Mouse (Mus musculus) heart, postnatal 10 days (tissue): Measurements from ENCODE around the gene Vmp1. TPM values are rescaled to one million over a fixed set of nuclear protein-coding genes. Genes with fewer than 3 reads are reported as not detected.

Source experiments
- DNase-seq, 2 experiments: peaks; one replicate each; pipeline ENCODE4 v3.0.0; 2021
- intact Hi-C: fragments of 180-260 bp; cut with DNase I; formaldehyde crosslinking; loops from one replicate; pipeline ENCODE4 v1.15.1; 2025
- total RNA-seq, 2 experiments: library from RNA; stranded (reverse); gene quantifications; 2 replicates each; pipeline ENCODE4 v1.2.3; 2021

Vmp1 gene
- total RNA-seq, 2 experiments from 2014 or later, result 49.8 to 53.1 TPM

DNA sequence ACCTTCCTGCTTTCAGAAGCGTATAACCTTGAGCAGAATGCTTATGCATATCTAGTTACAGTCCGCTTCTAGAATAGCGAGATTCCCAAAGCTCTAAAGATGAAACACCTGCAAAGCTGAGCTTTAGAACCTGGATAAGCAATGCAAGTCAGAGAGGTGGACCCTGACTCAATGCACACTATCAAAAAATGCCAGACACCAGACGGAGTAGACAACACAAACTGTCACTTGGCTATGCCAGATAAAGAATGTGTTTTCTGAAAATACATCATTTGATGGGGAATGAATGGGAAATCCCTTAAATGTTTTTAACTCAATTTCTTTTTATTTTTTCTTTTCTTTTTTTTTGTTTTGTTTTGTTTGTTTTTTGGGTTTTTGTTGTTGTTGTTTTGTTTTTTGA lies 8.1 kb downstream of the Vmp1 start:
- DNase-seq, result no peak
- intact Hi-C loops, result no loop called here

DNA sequence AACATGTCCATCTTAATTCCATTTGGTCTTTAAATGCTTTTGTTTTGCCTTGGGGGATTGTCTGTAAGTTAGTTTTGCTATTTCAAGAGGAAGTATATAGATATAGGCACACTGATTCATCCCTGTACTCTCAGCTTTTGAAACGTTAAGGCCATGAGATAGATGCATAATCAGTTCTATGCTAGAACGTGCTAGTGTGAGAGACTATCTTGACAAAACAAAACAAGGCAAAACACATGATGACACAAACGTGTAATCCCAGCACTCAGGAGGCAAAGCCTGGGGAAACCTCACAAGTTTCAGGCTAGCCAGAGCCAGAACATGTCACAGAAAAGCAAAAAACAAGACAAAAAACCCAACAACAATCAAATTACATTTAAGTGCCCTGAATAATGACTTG lies 10.9 kb downstream of the Vmp1 start:
- intact Hi-C loops, result no loop called here
- DNase-seq, result no peak

DNA sequence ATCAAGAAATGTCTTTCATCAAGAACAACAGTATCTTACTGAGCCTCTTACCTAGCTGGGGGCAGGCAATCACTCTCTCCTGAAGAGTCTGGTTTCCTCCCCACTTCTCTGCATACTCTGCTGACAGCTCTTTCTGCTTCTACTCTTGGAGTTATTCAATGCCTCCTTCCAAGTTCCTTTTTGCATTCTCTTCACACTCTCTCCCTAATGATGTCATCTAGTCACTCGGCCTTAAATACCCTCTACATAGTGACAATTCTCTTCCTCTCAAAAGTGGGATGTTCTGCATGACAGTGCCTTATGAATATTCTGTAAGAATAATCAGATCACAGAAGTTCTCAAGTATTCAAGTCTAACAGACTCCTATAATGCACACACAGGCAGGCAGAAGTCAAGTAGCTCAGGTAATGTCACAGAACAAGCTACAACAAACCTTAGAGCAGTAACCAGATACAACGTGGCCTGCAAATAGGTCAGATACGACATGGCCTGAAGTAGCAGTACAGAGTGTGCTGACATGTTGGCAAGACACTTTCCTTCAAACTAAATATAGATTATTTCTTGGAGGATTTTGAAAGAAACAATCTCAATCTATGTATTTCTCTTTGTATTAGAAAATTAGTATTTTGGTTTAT lies 12.5 kb downstream of the Vmp1 start:
- peak; percentile 25 to 28 for DNase-seq
- intact Hi-C loops, result no loop called here

DNA sequence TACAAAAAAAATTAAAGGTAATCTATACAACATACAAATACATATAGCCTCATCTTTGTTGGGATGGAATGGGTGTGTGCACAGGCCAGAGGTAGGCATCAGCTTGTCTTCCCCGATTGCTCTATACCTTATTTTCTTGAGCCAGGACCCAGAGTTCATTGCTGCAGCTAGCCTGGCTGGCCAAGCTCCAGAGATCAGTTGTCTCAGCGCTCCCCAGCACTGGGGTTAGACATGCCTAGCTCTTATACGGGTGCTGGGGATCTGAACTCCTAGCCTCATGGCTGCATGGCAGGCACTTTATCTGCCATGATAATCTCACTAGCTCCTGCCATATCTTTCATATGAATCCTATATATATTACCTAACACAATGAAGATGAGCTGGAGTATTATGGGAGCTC lies 15.5 kb downstream of the Vmp1 start:
- no peak for DNase-seq
- intact Hi-C loops, result no loop called here

DNA sequence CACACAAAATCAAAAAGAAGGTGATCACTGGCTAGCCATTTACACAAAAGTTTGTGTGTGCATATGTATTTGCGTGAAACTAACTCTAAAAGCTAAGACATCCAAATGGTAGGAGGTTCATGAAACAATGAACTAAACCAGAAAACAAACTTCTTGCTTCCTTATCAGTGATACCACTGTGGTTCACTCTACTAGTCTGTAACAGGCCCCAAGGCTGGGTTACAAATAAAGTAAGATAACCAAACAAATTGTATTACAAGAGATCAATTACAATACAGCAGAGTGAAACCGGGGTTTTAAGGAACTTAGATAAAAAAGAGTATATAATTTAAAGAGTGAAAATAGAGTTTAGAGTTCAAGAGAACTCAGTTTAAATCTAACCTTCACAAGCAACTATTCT lies 16.1 kb downstream of the Vmp1 start:
- intact Hi-C loops, result no loop called here

DNA sequence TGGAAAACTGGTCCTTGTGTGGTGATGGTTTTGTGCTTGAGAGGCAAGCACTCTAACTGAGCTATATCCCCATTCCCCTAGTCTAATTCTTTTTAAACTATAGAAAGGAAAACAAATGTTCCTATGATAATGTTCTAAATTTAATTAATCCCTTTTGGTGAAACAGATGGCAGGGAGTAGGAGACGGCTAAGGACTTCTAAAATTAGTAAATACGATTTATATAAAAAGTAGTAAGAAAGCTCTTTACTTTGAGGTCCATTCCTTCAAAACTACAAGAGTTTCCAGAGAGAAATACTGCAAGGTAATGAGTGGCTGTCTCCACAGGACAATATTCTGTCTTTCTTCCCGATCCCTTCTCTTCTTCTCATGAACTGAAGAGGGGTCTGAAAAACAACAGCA lies 19.2 kb downstream of the Vmp1 start:
- no peak for DNase-seq
- intact Hi-C loops, result no loop called here

More for the DNA sequence above, 16.1 kb downstream of the Vmp1 start:
- DNase-seq, result no peak

DNA sequence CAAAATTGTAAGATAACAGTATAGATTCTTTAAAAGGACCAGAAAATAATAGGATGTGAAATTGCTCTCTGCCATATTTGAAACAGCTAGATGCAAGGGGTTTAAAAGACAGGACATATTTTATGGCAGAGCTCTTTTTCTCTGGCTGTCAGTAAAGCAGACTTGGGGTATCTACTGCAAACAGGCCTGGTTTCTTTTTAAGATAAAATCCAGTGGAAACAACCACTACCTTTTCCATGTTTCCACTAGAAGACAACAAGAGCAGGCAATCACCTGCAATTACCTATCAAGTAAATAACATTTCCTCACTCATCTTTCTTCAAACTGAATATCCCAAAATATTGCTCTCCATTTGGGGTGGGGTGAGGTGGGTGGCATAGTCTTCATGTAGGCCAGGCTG lies 19.7 kb downstream of the Vmp1 start:
- intact Hi-C loops, result no loop called here
- no peak for DNase-seq

DNA sequence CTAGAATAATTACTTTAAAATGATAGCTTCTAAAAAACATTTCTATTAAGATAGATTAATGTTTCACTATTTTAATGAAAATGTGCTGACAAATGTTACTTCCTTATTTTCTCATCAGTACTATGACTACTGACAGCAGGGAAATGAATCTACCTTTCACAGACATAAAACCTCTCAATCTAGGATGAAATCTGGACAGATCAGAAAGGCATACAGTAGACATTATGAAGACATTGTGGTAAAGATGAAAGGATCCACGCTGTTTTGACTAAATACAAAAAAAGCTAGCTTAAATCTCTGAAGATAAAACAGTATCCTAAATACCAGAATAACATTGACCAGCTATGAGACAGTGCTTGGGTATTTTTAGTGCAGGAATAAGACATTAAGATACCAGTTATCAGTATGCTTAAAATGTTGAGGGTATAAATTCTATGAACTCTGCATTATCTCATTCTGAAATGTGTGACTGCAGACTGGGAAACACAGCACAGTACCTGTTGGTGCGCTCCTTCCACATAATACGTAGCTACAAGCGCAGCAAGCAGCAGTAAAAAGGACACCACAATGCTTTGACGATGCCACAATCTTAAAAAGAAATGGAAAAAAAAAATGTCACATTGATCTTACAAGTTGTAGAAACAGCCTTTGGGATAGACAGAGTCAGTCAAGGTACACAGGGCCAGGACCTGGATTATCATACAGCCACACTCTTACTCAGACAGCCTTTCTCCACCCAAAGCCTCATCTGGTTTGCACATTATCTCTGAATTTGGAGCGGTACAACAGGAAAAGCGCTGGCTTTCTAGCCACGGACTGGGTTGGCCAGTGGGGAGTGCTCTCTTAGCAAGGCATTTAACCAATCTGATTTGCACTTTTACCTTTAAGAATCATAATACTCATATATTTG lies 20.4 kb downstream of the Vmp1 start:
- intact Hi-C loops, result no loop called here
- no peak for DNase-seq

DNA sequence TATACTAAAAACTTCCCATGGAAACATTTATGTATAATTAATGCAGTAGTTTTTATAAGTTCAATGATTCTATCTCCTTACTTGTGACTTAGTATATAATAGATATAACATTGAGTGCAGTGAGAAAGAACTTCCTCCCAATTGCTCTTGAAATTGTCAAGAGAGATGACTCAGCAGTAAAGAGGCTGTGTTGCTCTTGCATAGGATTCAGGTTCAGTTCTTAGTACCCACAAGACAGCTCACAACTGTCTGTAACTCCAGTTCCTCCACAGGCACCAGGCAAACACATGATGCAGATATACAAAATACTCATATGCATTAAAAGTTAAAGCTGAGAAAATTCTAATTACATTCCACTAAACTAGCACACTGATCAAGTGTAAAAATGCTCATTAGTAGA lies 25.8 kb downstream of the Vmp1 start:
- intact Hi-C loops, result loop anchor here (10.0 kb wide), 1 partner anchor 357 kb away; no protein-coding TSS in a partner anchor
- DNase-seq, result no peak

DNA sequence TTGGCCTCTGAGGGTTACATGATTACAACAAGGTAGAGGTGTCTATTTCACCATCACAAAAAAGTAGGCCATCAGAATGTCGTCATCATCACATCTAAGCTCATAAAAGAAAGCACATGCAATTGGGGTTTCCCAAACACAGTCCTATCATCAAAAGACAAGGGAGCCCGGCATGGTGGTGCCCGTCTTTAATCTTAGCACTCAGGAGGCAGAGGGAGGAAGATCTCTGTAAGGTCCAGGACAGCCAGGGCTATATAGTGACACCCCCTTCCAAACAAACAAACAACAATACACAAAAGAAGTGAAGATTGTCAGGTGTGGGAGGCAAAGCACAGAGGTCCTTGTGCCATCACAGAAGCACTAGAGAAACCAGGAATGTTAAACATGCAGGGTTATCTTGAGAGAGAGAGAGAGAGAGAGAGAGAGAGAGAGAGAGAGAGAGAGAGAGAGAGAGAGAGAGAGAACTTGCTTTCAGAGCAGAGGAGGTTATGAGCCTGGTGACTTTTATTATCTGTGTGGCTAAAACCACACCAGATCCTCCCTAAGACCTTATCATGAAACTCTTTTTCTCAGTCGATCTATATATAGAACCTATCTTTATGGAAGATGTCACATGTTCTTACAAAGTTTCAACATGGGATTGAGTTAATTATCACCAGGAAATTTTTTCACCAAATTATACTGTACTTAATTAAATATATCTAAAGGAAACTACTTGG lies 26.6 kb downstream of the Vmp1 start:
- DNase-seq, result no peak
- intact Hi-C loops, result loop anchor here (10.0 kb wide), 1 partner anchor 358 kb away; no protein-coding TSS in a partner anchor

DNA sequence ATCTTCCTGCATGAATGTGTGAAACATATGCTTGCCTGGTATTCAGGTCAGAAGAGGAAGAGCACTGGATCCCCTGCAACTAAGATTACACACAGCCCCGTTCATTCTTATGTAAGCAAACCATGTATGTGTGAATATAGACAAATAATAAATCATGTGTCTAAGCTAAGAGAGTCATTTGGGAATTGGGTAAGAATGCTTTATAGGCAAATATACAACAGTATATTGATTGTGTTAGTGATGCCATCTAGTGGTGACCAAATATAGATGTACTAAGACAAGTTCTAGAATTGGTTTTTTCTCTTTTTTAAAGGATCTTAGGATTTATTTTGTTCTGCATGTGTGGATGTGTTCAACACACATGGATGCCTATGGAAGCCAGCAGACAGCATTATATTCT lies 28.0 kb downstream of the Vmp1 start:
- no peak for DNase-seq

DNA sequence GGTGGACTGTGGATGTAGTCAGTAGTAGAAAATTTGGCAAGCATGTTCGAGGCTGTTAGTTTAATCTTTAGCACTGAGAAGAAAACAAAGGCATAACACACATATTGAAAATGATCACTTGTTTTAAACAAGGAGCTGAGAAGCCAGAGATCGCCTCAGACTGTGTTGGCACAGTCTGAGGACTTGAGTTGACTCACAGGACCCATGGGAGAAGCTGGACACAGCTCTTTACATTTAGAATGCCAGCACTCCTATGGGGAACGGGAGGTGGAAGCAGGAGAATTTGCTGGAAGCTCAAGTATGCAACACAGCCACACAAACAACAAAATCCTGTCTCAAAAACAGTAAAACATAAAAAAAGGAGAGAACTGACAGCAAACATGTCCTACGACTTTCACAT lies 29.5 kb downstream of the Vmp1 start:
- intact Hi-C loops, result loop anchor here (10.0 kb wide), 1 partner anchor 361 kb away; no protein-coding TSS in a partner anchor
- no peak for DNase-seq

More for the DNA sequence above, 28.0 kb downstream of the Vmp1 start:
- intact Hi-C loops, result loop anchor here (10.0 kb wide), 1 partner anchor 359 kb away; no protein-coding TSS in a partner anchor

DNA sequence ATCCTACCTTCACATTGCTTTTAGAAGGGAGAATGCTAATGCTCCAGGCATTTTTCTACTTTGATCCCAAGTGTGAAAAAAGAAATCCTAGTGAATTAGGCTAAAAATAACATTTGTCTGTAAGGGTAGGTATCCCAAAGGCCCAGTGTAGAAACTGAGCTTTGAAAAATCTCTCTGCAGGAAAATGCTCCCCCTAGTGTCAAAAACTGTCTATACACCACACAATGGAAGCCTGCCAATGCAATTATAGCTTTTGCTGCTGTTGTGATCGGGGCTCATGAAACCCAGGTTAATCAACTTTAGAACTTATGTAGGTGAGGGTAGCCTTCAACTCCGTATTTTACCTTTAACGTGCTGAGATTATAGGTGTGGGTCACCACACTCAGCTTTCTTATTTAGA lies 30.2 kb downstream of the Vmp1 start:
- DNase-seq, result peak; percentile 82 to 87
- intact Hi-C loops, result loop anchor here (1.0 to 10.0 kb wide), 2 partner anchors 85 to 361 kb away; no protein-coding TSS in a partner anchor

DNA sequence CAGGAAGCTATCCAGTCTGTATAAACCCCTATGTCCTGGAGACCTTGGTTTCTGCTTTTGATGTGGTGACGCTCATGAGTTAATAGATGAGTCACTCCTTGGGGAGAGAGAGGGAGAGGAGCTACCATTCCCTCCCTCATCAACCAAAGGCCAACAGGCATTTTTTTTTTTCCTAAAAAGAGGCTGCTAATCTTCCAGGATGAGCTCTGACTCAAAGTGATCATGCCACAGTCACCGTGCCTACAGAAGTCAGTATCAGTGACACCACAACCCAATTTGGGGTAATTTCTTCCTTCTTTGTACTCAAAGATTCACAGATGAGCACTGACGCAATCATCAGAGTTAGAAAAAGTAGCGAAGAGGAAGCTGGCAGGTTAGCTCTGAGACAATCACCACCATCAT lies 31.1 kb downstream of the Vmp1 start:
- DNase-seq, result no peak
- intact Hi-C loops, result loop anchor here (10.0 kb wide), 1 partner anchor 362 kb away; no protein-coding TSS in a partner anchor

DNA sequence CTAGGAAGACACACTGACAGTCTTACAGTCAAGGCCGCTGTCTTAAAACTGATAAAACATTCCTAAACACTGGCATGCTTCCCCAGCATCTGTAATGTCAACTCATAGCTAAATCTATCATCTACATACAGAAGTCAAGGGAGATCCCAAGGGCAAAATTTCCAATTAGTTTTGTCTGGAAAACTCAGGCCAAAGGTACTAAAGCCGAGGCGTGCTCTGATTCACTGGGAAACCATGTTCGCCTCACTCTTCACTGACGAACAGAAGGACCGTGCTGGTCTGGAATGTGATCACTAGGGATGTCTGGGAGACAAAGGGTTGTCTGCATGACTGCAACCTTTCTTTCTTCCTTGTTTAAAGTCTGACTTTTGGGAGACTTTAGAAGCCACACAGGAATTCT lies 33.0 kb downstream of the Vmp1 start:
- intact Hi-C loops, result loop anchor here (10.0 kb wide), 1 partner anchor 364 kb away; no protein-coding TSS in a partner anchor
- no peak for DNase-seq

DNA sequence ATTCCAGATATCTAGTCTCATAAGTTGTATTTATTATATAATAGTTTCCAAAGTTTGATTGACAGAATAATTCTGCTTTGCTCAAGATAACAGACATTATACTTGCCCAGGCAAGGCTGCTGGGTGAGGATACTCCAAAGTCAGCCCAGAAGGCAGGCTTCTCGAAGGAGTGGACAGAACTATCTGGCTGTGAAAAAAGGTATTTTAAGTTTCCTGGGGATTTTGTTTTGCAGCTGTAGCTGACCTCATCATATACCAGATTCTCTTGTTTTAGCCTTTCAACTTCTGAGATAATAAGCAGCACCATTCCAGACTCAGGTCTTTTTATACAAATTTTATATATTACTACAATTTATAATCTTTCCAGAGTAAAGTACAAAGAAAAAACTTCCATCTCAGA lies 34.1 kb downstream of the Vmp1 start:
- DNase-seq, result no peak
- intact Hi-C loops, result no loop called here

DNA sequence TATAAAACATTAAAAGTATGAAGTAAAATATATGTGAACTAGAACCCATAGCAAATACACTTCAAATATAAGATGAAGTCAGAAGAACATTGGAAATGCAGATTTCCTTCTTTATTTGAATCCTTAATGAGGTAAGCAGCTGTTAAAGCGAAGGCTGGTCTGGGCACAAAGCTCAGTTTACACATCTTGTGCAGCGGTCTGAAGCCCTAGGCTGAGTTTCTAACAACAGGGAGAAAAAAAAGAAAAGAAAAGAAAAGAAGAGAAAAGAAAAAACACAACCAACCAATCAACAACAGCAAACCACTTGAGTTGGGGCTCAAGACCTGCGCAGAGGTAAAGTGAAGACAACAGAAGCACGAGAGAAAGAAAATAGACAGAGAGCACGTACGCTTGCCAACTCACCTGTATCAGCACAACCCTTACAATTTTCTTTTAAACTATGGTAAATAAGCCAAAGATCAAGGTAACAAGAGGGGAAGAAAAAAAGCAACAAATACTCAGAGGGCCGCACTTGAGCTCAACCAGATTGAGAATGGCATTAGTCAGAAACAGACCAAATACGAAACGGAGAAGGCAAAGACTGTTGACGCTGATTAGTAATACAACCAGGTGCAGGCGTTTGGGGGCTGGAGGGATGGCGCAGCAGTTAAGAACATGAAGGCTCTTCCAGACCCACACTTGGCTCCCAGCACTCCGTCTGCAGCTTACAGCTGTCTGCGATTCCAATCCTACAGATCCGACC lies 35.8 kb downstream of the Vmp1 start:
- intact Hi-C loops, result no loop called here
- DNase-seq, result no peak

DNA sequence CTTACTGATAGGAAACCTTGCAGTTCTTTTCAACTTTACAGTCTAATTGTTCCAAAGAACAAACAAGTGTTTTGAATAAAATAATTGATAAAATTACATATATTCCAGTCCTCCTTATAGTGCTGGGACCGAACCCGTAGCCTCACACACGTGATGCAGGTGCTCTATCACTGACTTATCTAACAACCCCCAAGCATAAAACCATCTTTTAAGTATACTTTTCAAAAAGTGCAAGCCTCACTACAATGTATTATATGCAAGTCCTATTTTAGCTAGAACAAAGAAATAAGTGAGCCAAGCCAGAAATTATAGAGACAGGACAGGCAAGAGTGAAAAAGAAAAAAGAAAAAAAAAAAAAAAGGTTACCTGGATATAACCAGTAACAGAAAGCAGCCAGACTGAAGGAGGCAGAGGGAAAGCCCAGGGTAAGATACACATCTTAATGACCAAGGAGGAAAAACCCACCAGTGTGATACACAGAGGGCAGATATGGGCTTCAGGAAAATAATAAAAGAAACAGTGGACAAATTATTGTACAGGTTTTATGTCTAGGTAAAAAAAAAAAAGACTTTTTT lies 36.7 kb downstream of the Vmp1 start:
- intact Hi-C loops, result no loop called here
- no peak for DNase-seq

DNA sequence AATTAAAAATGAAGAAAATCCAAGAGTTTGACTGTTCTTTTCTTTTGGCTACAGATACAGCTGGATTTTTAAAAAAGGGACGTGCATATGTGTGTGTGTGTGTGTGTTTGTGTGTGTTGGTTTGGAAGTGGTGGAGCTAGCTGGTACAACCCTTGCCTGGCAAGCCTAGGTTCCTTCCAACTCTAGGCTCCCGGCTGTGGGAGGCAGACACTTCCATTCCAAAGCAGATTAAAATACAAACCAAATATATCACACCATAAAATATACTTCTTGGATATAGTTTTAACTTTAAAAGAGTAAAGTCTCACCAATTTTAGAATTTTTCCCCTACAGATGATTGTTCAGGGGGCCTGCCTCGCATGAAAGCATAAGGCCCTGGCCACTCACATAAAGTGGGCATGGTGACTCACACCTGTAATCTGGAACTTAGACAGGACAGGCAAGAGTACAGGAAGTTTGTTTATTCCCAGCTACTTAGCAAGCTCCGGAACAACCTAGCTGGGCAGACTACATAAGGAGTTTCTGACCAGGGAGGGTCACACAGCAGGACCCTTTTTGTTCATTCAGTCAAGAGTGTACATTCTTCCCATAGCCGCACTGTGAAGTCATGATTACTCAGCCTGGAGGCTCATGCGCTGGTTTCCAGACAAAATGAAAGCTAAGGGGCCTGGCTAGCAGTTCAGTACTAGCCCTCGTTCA lies 37.4 kb downstream of the Vmp1 start:
- intact Hi-C loops, result no loop called here
- peak; percentile 28 to 41 for DNase-seq
